In the genomic region with DNA sequence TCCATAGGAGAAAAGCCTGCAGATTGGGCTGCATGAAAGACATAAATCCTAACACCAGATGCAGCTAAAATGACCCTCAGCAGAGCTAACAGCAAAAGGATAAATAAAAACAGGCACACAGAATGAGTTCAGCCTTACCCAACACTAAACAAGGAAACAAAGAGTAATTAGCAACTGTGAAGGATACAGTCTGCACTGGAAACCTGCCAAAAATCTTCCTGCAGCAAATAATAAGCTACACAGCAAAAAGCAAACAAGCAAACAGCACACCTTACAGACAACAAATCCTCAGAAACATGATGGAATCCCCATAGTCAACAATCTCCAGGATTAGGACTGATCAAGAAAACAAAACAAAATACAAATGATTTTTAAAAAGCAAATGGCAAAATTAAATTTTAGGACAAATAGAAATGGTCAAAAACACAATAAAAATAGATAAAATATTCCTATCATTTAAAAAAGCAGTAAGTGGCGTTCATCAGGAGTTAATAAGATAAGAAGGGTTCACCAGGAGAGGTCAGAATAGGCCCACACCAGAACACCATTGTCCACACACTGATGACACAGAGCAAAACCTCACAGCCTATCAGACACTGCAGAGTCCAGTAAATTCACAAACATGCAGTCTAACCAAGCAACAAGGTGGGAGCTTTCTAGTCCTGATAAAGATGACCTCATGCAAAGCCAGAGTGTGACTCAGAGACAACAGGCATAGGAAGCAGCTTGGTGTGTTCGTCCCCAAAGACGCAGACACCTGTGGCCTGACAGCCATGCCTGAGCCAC, we compare ENCODE assay signal across 19 mouse cellular contexts. TPM values are rescaled to one million over a fixed set of nuclear protein-coding genes. Genes with fewer than 3 reads are reported as not detected.
A peak's percentile ranks its signal among the peaks of the same experiment; 100 is the strongest.
DNase-seq lines count a peak whose midpoint lies in the region; ATAC-seq and TF ChIP-seq lines count a peak whose summit lies in the region.
"Had no signal": no experiment of that assay in that cellular context is flagged by ENCODE, and none has a peak within 500 bp of the region (broad histone marks: within the 10 kb centered on the region; RNA-seq: fewer than 3 reads in every experiment).

No protein-coding gene starts in this region.

- H3K36me3 ChIP-seq in forebrain, embryonic 14.5 days (ENCODE audit: control insufficient read depth, insufficient read depth, low read length): peaks cover 21% of the 10 kb centered on the region
- H3K36me3 ChIP-seq in forebrain, embryonic 16.5 days (ENCODE audit: control insufficient read depth, insufficient read depth): peaks cover 4% of the 10 kb centered on the region
- H3K36me3 ChIP-seq in intestine, embryonic 16.5 days (ENCODE audit: control insufficient read depth, insufficient read depth, low read length): peaks cover 3% of the 10 kb centered on the region; the same call in 1 of the 2 replicates
- no peaks in the 10 kb centered on the region; the same call in 1 of the 2 replicates for H3K36me3 ChIP-seq in intestine, embryonic 15.5 days
- peaks cover 82% of the 10 kb centered on the region for H3K36me3 ChIP-seq in neural tube, embryonic 13.5 days
- peaks cover 36% of the 10 kb centered on the region for H3K36me3 ChIP-seq in heart, embryonic 12.5 days
- H3K36me3 ChIP-seq: lung, embryonic 15.5 days had no signal

- WGBS in forebrain, embryonic 14.5 days: 86% methylated on average over 3 of the region's 3 CpGs
- WGBS in forebrain, embryonic 16.5 days: 88% methylated on average over 3 of the region's 3 CpGs
- 73% methylated on average over 3 of the region's 3 CpGs for WGBS in intestine, embryonic 16.5 days
- 86% methylated on average over 3 of the region's 3 CpGs for WGBS in intestine, embryonic 15.5 days
- whole genome bisulfite sequencing in neural tube, embryonic 13.5 days: 87% methylated on average over 3 of the region's 3 CpGs
- 53% methylated on average over 3 of the region's 3 CpGs for WGBS in olfactory bulb, adult 2 months
- WGBS in heart, embryonic 12.5 days: 73% methylated on average over 3 of the region's 3 CpGs

- peak overlapping the region; percentile 21; the same call in 1 of the 2 replicates for H3K9ac ChIP-seq in forebrain, embryonic 14.5 days (ENCODE audit: low read length)
- H3K9ac ChIP-seq in forebrain, embryonic 16.5 days (replicated peaks; ENCODE audit: low read depth, low read length): no peak overlapping the region
- no peak overlapping the region for H3K9ac ChIP-seq in intestine, embryonic 16.5 days (ENCODE audit: low read depth, low read length)
- no peak overlapping the region for H3K9ac ChIP-seq in intestine, embryonic 15.5 days
- H3K9ac ChIP-seq in neural tube, embryonic 13.5 days: no peak overlapping the region
- H3K9ac ChIP-seq in heart, embryonic 12.5 days: no peak overlapping the region
- H3K9ac ChIP-seq: liver, embryonic 12.5 days; lung, embryonic 15.5 days had no signal

- ATAC-seq in forebrain, embryonic 14.5 days: no peak
- no peak for ATAC-seq in forebrain, embryonic 16.5 days
- 0 out of 2 replicates have a peak, but pooled peaks have one; percentile 27 for ATAC-seq in intestine, embryonic 16.5 days
- no peak; the same call in 1 of the 2 replicates for ATAC-seq in intestine, embryonic 15.5 days
- no peak for ATAC-seq in neural tube, embryonic 13.5 days (ENCODE audit: low read depth)
- no peak for ATAC-seq in heart, embryonic 12.5 days (ENCODE audit: insufficient number of reproducible peaks, low FRiP score)
- ATAC-seq: liver, embryonic 12.5 days had no signal

- H3K4me3 ChIP-seq in forebrain, embryonic 14.5 days (ENCODE audit: low read depth, low read length): no peak overlapping the region
- H3K4me3 ChIP-seq in forebrain, embryonic 16.5 days (replicated peaks; ENCODE audit: low read length): no peak overlapping the region
- no peak overlapping the region for H3K4me3 ChIP-seq in intestine, embryonic 16.5 days (ENCODE audit: low read length)
- no peak overlapping the region for H3K4me3 ChIP-seq in intestine, embryonic 15.5 days (replicated peaks)
- no peak overlapping the region for H3K4me3 ChIP-seq in neural tube, embryonic 13.5 days
- no peak overlapping the region for H3K4me3 ChIP-seq in olfactory bulb, adult 2 months (ENCODE audit: insufficient read depth, low read depth, low read length)
- H3K4me3 ChIP-seq in heart, embryonic 12.5 days: no peak overlapping the region
- H3K4me3 ChIP-seq: forebrain, embryonic 10.5 days; liver, embryonic 12.5 days; lung, embryonic 15.5 days had no signal

- H3K27me3 ChIP-seq in forebrain, embryonic 14.5 days (replicated peaks; ENCODE audit: control insufficient read depth, insufficient read depth, low read length): no peaks in the 10 kb centered on the region
- no peaks in the 10 kb centered on the region for H3K27me3 ChIP-seq in forebrain, embryonic 16.5 days (replicated peaks; ENCODE audit: control insufficient read depth, insufficient read depth, low read length)
- no peaks in the 10 kb centered on the region for H3K27me3 ChIP-seq in intestine, embryonic 16.5 days (replicated peaks; ENCODE audit: control insufficient read depth, insufficient read depth, low read length)
- H3K27me3 ChIP-seq in intestine, embryonic 15.5 days (replicated peaks): no peaks in the 10 kb centered on the region
- H3K27me3 ChIP-seq in neural tube, embryonic 13.5 days: no peaks in the 10 kb centered on the region
- no peaks in the 10 kb centered on the region for H3K27me3 ChIP-seq in heart, embryonic 12.5 days (replicated peaks)
- H3K27me3 ChIP-seq: liver, embryonic 12.5 days; lung, embryonic 15.5 days had no signal

- no peak overlapping the region for H3K4me2 ChIP-seq in forebrain, embryonic 14.5 days (ENCODE audit: low read length)
- H3K4me2 ChIP-seq in forebrain, embryonic 16.5 days (ENCODE audit: low read length): no peak overlapping the region
- no peak overlapping the region for H3K4me2 ChIP-seq in intestine, embryonic 16.5 days (ENCODE audit: low read depth, low read length)
- H3K4me2 ChIP-seq in intestine, embryonic 15.5 days (replicated peaks): no peak overlapping the region
- H3K4me2 ChIP-seq in neural tube, embryonic 13.5 days: no peak overlapping the region
- no peak overlapping the region for H3K4me2 ChIP-seq in heart, embryonic 12.5 days
- H3K4me2 ChIP-seq: liver, embryonic 12.5 days; lung, embryonic 15.5 days; midbrain, embryonic 11.5 days had no signal

- no peak for TF ChIP-seq POLR2A in olfactory bulb, adult 2 months (IDR thresholded peaks at IDR 0.05; ENCODE audit: insufficient read depth, low read depth, low read length)

- H3K27ac ChIP-seq in forebrain, embryonic 14.5 days (ENCODE audit: low read depth, low read length): peak overlapping the region; percentile 24; the same call in 1 of the 2 replicates
- H3K27ac ChIP-seq in forebrain, embryonic 16.5 days (ENCODE audit: low read length): no peak overlapping the region
- H3K27ac ChIP-seq in intestine, embryonic 16.5 days (ENCODE audit: low read length): no peak overlapping the region
- no peak overlapping the region for H3K27ac ChIP-seq in intestine, embryonic 15.5 days
- H3K27ac ChIP-seq in neural tube, embryonic 13.5 days (replicated peaks): peak overlapping the region; percentile 35; the same call in 1 of the 2 replicates
- H3K27ac ChIP-seq in olfactory bulb, adult 2 months (ENCODE audit: insufficient read depth, low read depth, low read length): peak overlapping the region; percentile 74
- no peak overlapping the region for H3K27ac ChIP-seq in heart, embryonic 12.5 days (ENCODE audit: poor library complexity, severe bottlenecking)
- H3K27ac ChIP-seq: forebrain, embryonic 10.5 days; liver, embryonic 12.5 days; lung, embryonic 15.5 days had no signal

- no peak for TF ChIP-seq CTCF in olfactory bulb, adult 2 months (IDR thresholded peaks at IDR 0.05; ENCODE audit: insufficient read depth, low read depth, low read length)

- peaks cover 2% of the 10 kb centered on the region; the same call in 1 of the 2 replicates for H3K4me1 ChIP-seq in forebrain, embryonic 14.5 days (ENCODE audit: control insufficient read depth, insufficient read depth, low read length)
- H3K4me1 ChIP-seq in forebrain, embryonic 16.5 days (replicated peaks; ENCODE audit: control insufficient read depth, insufficient read depth, low read length): no peaks in the 10 kb centered on the region
- H3K4me1 ChIP-seq in intestine, embryonic 16.5 days (ENCODE audit: control insufficient read depth, insufficient read depth, low read length): peaks cover 8% of the 10 kb centered on the region; the same call in 1 of the 2 replicates
- no peaks in the 10 kb centered on the region for H3K4me1 ChIP-seq in intestine, embryonic 15.5 days (replicated peaks)
- H3K4me1 ChIP-seq in neural tube, embryonic 13.5 days (replicated peaks): no peaks in the 10 kb centered on the region
- peaks cover 16% of the 10 kb centered on the region for H3K4me1 ChIP-seq in olfactory bulb, adult 2 months (ENCODE audit: control insufficient read depth, insufficient read depth, low read length)
- peaks cover 11% of the 10 kb centered on the region for H3K4me1 ChIP-seq in heart, embryonic 12.5 days (replicated peaks)
- H3K4me1 ChIP-seq: forebrain, embryonic 10.5 days; liver, embryonic 12.5 days; lung, embryonic 15.5 days had no signal

- no peaks in the 10 kb centered on the region for H3K9me3 ChIP-seq in forebrain, embryonic 14.5 days (replicated peaks; ENCODE audit: control insufficient read depth, low read length)
- H3K9me3 ChIP-seq in forebrain, embryonic 16.5 days (ENCODE audit: control insufficient read depth, low read length): no peaks in the 10 kb centered on the region
- H3K9me3 ChIP-seq in intestine, embryonic 16.5 days (ENCODE audit: control insufficient read depth, low read length): no peaks in the 10 kb centered on the region
- no peaks in the 10 kb centered on the region for H3K9me3 ChIP-seq in intestine, embryonic 15.5 days
- H3K9me3 ChIP-seq in neural tube, embryonic 13.5 days: no peaks in the 10 kb centered on the region
- no peaks in the 10 kb centered on the region for H3K9me3 ChIP-seq in heart, embryonic 12.5 days (replicated peaks)
- H3K9me3 ChIP-seq: forebrain, embryonic 10.5 days; liver, embryonic 12.5 days; lung, embryonic 15.5 days had no signal

- peak; percentile 53 for DNase-seq in forebrain, embryonic 14.5 days (ENCODE audit: low spot score)
- DNase-seq in neural tube, embryonic 10.5 days (ENCODE audit: extremely low spot score, low spot score): no peak
- DNase-seq: adrenal gland, postnatal 36 days; cerebellum, adult 2 months; gastrocnemius, postnatal 10 days; kidney, adult 9 months; kidney, postnatal 25 days; right cerebral cortex, postnatal 25 days; thymus, adult 2 months had no signal

RNA-seq across cellular contexts. Expression of a gene that starts 24.8 kb away (rescaled TPM):
- polyA plus RNA-seq in forebrain, embryonic 14.5 days (2014; fragmentation: Nextera tagmentation; extraction: Ambion mirVana): 42.4 and 45.2 TPM in 2 replicates
- 34.9 and 35.0 TPM in 2 replicates for polyA plus RNA-seq in forebrain, embryonic 16.5 days (2015; fragmentation: Nextera tagmentation; extraction: Ambion mirVana)
- 37.9 and 39.7 TPM in 2 replicates for polyA plus RNA-seq in intestine, embryonic 16.5 days (2015; fragmentation: Nextera tagmentation; extraction: Ambion mirVana)
- 33.1 and 36.5 TPM in 2 replicates for polyA plus RNA-seq in intestine, embryonic 15.5 days (2015; fragmentation: Nextera tagmentation; extraction: Ambion mirVana)
- 52.1 and 52.8 TPM in 2 replicates for polyA plus RNA-seq in neural tube, embryonic 13.5 days (2015; fragmentation: Nextera tagmentation; extraction: Ambion mirVana)
- not detected in 2 replicates for polyA plus RNA-seq in olfactory bulb, adult 2 months (2012; ENCODE audit: insufficient read depth, insufficient read length, low replicate concordance, missing spikeins)
- polyA plus RNA-seq in heart, embryonic 12.5 days (2016; fragmentation: Nextera tagmentation; extraction: Ambion mirVana): 30.5 and 34.7 TPM in 2 replicates

Comparison
In these comparisons a context has a peak if more than half of its experiments do, and no peak if none do; other contexts are left out.
1. H3K27ac ChIP-seq: peak in forebrain, embryonic 14.5 days (single experiment), neural tube, embryonic 13.5 days (single experiment) and olfactory bulb, adult 2 months (single experiment); none in forebrain, embryonic 16.5 days (single experiment), intestine, embryonic 16.5 days (single experiment), intestine, embryonic 15.5 days (single experiment) and heart, embryonic 12.5 days (single experiment).
2. RNA of a gene that starts 24.8 kb away (polyA plus RNA-seq): 52.1 to 52.8 TPM in neural tube, embryonic 13.5 days, 42.4 to 45.2 TPM in forebrain, embryonic 14.5 days, 37.9 to 39.7 TPM in intestine, embryonic 16.5 days, 34.9 to 35.0 TPM in forebrain, embryonic 16.5 days, 30.5 to 34.7 TPM in heart, embryonic 12.5 days and 33.1 to 36.5 TPM in intestine, embryonic 15.5 days; not detected in olfactory bulb, adult 2 months; every median in the first group is over 10 times any median in the second.